8 mouse cellular contexts compared by ENCODE assay signal in genomic region chr3:89102495-89103290, GRCm38 (mm10). TPM values are rescaled to one million over a fixed set of nuclear protein-coding genes. Genes with fewer than 3 reads are reported as not detected.
A peak's percentile ranks its signal among the peaks of the same experiment; 100 is the strongest.
DNase-seq lines count a peak whose midpoint lies in the region; ATAC-seq and TF ChIP-seq lines count a peak whose summit lies in the region.

No protein-coding gene starts in this region.

- peak overlapping the region; percentile 70; the same call in 1 of the 2 replicates for H3K27ac ChIP-seq in layer of hippocampus, adult 2 months
- peak overlapping the region; percentile 91 for H3K27ac ChIP-seq in forebrain, embryonic 10.5 days
- peak overlapping the region; percentile 64; the same call in 1 of the 2 replicates for H3K27ac ChIP-seq in limb, embryonic 12.5 days
- peak overlapping the region; percentile 41; the same call in 1 of the 2 replicates for H3K27ac ChIP-seq in neural tube, embryonic 14.5 days (ENCODE audit: low read depth, low read length)

- whole genome bisulfite sequencing in forebrain, embryonic 10.5 days: 68% methylated on average over 12 of the region's 12 CpGs
- WGBS in limb, embryonic 12.5 days: 61% methylated on average over 12 of the region's 12 CpGs
- WGBS in neural tube, embryonic 14.5 days: 67% methylated on average over 12 of the region's 12 CpGs

- H3K9me3 ChIP-seq in forebrain, embryonic 10.5 days: no peaks in the 10 kb centered on the region
- H3K9me3 ChIP-seq in limb, embryonic 12.5 days: no peaks in the 10 kb centered on the region
- H3K9me3 ChIP-seq in neural tube, embryonic 14.5 days (ENCODE audit: control insufficient read depth, low read length): no peaks in the 10 kb centered on the region

- peaks cover 41% of the 10 kb centered on the region for H3K4me1 ChIP-seq in forebrain, embryonic 10.5 days
- H3K4me1 ChIP-seq in limb, embryonic 12.5 days (replicated peaks): peaks cover 22% of the 10 kb centered on the region
- H3K4me1 ChIP-seq in neural tube, embryonic 14.5 days (ENCODE audit: control insufficient read depth, insufficient read depth, low read length): peaks cover 14% of the 10 kb centered on the region

- H3K36me3 ChIP-seq in forebrain, embryonic 10.5 days (replicated peaks): peaks cover 32% of the 10 kb centered on the region
- H3K36me3 ChIP-seq in limb, embryonic 12.5 days: peaks cover 21% of the 10 kb centered on the region
- H3K36me3 ChIP-seq in neural tube, embryonic 14.5 days (ENCODE audit: control insufficient read depth, insufficient read depth, low read length): 0 out of 2 replicates have a peak, but pooled peaks cover 11% of the 10 kb centered on the region

- intact Hi-C loops in left cerebral cortex, postnatal 4 days (cut with DNase I): no loop called here

- H3K9ac ChIP-seq in limb, embryonic 12.5 days (replicated peaks): no peak overlapping the region
- H3K9ac ChIP-seq in neural tube, embryonic 14.5 days (replicated peaks; ENCODE audit: low read depth, low read length): no peak overlapping the region

- DNase-seq in layer of hippocampus, adult 2 months (ENCODE audit: low spot score in 2 of 2): no peak
- no peak for DNase-seq in layer of hippocampus, postnatal 36 days
- DNase-seq in forebrain, embryonic 10.5 days (ENCODE audit: extremely low spot score, low spot score): no peak
- no peak for DNase-seq in thymus, postnatal 25 days
- DNase-seq in left cerebral cortex, postnatal 4 days: no peak
- DNase-seq in thymus, postnatal 14 days: no peak

- TF ChIP-seq CTCF in layer of hippocampus, adult 2 months (conservative IDR thresholded peaks at IDR 0.05): no peak

- peak overlapping the region; percentile 76 for H3K4me3 ChIP-seq in layer of hippocampus, adult 2 months
- peak overlapping the region; percentile 87 for H3K4me3 ChIP-seq in forebrain, embryonic 10.5 days
- H3K4me3 ChIP-seq in limb, embryonic 12.5 days (replicated peaks): peak overlapping the region; percentile 76; the same call in 1 of the 2 replicates
- peak overlapping the region; percentile 46 for H3K4me3 ChIP-seq in neural tube, embryonic 14.5 days (ENCODE audit: low read depth, low read length)

- no peaks in the 10 kb centered on the region for H3K27me3 ChIP-seq in forebrain, embryonic 10.5 days (ENCODE audit: poor library complexity, severe bottlenecking)
- H3K27me3 ChIP-seq in limb, embryonic 12.5 days: no peaks in the 10 kb centered on the region
- no peaks in the 10 kb centered on the region for H3K27me3 ChIP-seq in neural tube, embryonic 14.5 days (ENCODE audit: control insufficient read depth, insufficient read depth, low read length)

- ATAC-seq in limb, embryonic 12.5 days (ENCODE audit: insufficient number of reproducible peaks, insufficient read depth, low FRiP score, low TSS enrichment, low read depth): no peak
- ATAC-seq in neural tube, embryonic 14.5 days (ENCODE audit: low read depth): no peak

- peak overlapping the region; percentile 92 for H3K4me2 ChIP-seq in limb, embryonic 12.5 days
- H3K4me2 ChIP-seq in neural tube, embryonic 14.5 days (ENCODE audit: low read depth, low read length): peak overlapping the region; percentile 55

RNA-seq across cellular contexts. Expression of gene Fdps, which starts 0.9 kb away (rescaled TPM):
- 10 to 100 TPM; 72.5 to 78.4 TPM for total RNA-seq in layer of hippocampus, adult 2 months (2021)
- total RNA-seq in layer of hippocampus, postnatal 36 days (2021): 10 to 100 TPM; 78.8 to 80.0 TPM
- polyA plus RNA-seq in forebrain, embryonic 10.5 days (2016; fragmentation: Nextera tagmentation; extraction: Ambion mirVana): 327 and 359 TPM in 2 replicates
- polyA plus RNA-seq in limb, embryonic 12.5 days (2016; fragmentation: Nextera tagmentation; extraction: Ambion mirVana): 247 and 249 TPM in 2 replicates
- polyA plus RNA-seq in neural tube, embryonic 14.5 days (2014; fragmentation: Nextera tagmentation; extraction: Ambion mirVana): 378 and 453 TPM in 2 replicates
- 100 to 1,000 TPM; 314 to 352 TPM for total RNA-seq in left cerebral cortex, postnatal 4 days (2021)

RNA-seq across cellular contexts. Expression of gene Gm43738, which starts 1.8 kb away (rescaled TPM):
- under 1 TPM in 1 of 2 experiments, not detected in 1; 0.18 TPM for total RNA-seq in layer of hippocampus, adult 2 months (2021)
- not detected for total RNA-seq in layer of hippocampus, postnatal 36 days (2021)
- not detected in 2 replicates for polyA plus RNA-seq in forebrain, embryonic 10.5 days (2016; fragmentation: Nextera tagmentation; extraction: Ambion mirVana)
- polyA plus RNA-seq in limb, embryonic 12.5 days (2016; fragmentation: Nextera tagmentation; extraction: Ambion mirVana): 0.14 TPM in 1 of 2 replicates, not detected in the other
- not detected in 2 replicates for polyA plus RNA-seq in neural tube, embryonic 14.5 days (2014; fragmentation: Nextera tagmentation; extraction: Ambion mirVana)
- total RNA-seq in left cerebral cortex, postnatal 4 days (2021): not detected

RNA-seq across cellular contexts. Expression of gene Rusc1, which starts 9.6 kb away (rescaled TPM):
- 100 to 1,000 TPM; 136 to 139 TPM for total RNA-seq in layer of hippocampus, adult 2 months (2021)
- 100 to 1,000 TPM; 129 to 137 TPM for total RNA-seq in layer of hippocampus, postnatal 36 days (2021)
- 12.4 and 13.7 TPM in 2 replicates for polyA plus RNA-seq in forebrain, embryonic 10.5 days (2016; fragmentation: Nextera tagmentation; extraction: Ambion mirVana)
- polyA plus RNA-seq in limb, embryonic 12.5 days (2016; fragmentation: Nextera tagmentation; extraction: Ambion mirVana): 23.4 and 23.7 TPM in 2 replicates
- polyA plus RNA-seq in neural tube, embryonic 14.5 days (2014; fragmentation: Nextera tagmentation; extraction: Ambion mirVana): 96.7 and 104 TPM in 2 replicates
- 100 to 1,000 TPM; 189 to 196 TPM for total RNA-seq in left cerebral cortex, postnatal 4 days (2021)

RNA-seq across cellular contexts. Expression of gene Pklr, which starts 33.2 kb away (rescaled TPM):
- total RNA-seq in layer of hippocampus, adult 2 months (2021): not detected
- total RNA-seq in layer of hippocampus, postnatal 36 days (2021): not detected
- 4.5 and 5.6 TPM in 2 replicates for polyA plus RNA-seq in forebrain, embryonic 10.5 days (2016; fragmentation: Nextera tagmentation; extraction: Ambion mirVana)
- polyA plus RNA-seq in limb, embryonic 12.5 days (2016; fragmentation: Nextera tagmentation; extraction: Ambion mirVana): 0.24 and 0.36 TPM in 2 replicates
- polyA plus RNA-seq in neural tube, embryonic 14.5 days (2014; fragmentation: Nextera tagmentation; extraction: Ambion mirVana): 0.66 TPM in 1 of 2 replicates, not detected in the other
- under 1 TPM; 0.14 to 0.66 TPM for total RNA-seq in left cerebral cortex, postnatal 4 days (2021)

RNA-seq across cellular contexts. Expression of gene Hcn3, which starts 57.3 kb away (rescaled TPM):
- 10 to 100 TPM; 10.2 to 13.3 TPM for total RNA-seq in layer of hippocampus, adult 2 months (2021)
- total RNA-seq in layer of hippocampus, postnatal 36 days (2021): 10 to 100 TPM; 11.8 to 12.1 TPM
- 4.8 and 5.5 TPM in 2 replicates for polyA plus RNA-seq in forebrain, embryonic 10.5 days (2016; fragmentation: Nextera tagmentation; extraction: Ambion mirVana)
- 2.2 and 2.8 TPM in 2 replicates for polyA plus RNA-seq in limb, embryonic 12.5 days (2016; fragmentation: Nextera tagmentation; extraction: Ambion mirVana)
- polyA plus RNA-seq in neural tube, embryonic 14.5 days (2014; fragmentation: Nextera tagmentation; extraction: Ambion mirVana): 25.4 and 28.7 TPM in 2 replicates
- total RNA-seq in left cerebral cortex, postnatal 4 days (2021): 10 to 100 TPM; 68.6 to 73.1 TPM

Comparison
In these comparisons a context has a peak if more than half of its experiments do, and no peak if none do; other contexts are left out.
1. H3K27ac ChIP-seq: peak in every context shown above with its lines; median percentile 91 in forebrain, embryonic 10.5 days; 70 in layer of hippocampus, adult 2 months; 64 in limb, embryonic 12.5 days; 41 in neural tube, embryonic 14.5 days.